Mouse (Mus musculus): Measurements from ENCODE around the gene Tmem229b.
"Not testable (repeated sequence)": the region's sequence is repeated elsewhere in the genome, so short reads cannot be mapped to it uniquely, and the experiment has no call there.

Tmem229b gene

DNA sequence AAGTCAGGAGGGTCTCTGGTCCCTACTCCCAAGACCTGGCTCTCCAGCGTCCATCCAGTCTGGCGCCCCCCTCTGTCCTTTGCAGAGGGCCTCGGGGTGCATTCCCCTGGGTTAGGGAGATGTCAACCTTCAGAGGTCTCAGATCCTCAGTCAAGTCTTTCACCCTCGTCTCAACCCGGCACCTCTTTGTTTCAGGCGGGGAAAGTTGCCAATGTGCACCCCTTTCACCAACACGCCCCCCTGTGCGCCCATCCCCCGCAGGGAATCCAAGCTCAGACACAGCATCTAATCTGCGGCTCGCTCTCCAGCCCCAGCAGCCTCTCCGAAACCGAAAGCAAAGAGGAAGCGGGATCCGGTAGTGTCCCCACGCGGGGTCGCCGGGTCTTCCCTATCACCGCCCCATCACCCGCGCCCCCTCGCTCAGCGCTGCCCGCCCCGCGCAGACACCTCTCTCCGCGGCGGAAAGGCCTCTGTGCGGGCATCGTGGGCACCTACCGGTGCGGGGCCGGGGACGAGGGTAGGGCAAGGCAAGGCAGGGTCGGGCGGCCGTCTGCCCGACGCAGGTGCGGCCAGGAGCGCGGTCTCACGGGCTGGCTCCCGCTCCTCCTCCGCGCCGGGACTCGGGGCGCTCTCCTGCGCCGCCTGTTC is 825 bp downstream of the Tmem229b start:
- DNase-seq (ENCODE audit: low read depth, low spot score): peak; percentile 66

DNA sequence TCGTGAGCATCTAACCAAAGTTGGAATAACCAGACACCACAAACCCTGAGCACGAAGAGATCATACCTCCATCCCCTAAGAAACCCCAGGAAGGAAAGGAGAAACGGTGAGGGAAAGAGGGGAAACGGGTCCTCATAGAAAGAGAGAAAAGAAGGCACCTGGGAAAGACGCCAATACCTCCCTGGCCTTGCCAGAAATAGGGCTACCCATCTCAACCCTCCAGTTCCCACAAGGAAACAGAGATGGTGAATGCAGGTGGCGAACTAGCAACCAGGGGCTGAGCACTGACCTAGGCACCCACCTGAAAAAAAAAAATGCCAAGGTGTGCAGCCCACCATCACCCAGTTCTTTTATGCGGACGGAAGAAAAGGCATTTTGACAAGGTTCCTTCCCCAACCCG is 1.4 kb downstream of the Tmem229b start:
- no peak for DNase-seq (ENCODE audit: low read depth, low spot score)

DNA sequence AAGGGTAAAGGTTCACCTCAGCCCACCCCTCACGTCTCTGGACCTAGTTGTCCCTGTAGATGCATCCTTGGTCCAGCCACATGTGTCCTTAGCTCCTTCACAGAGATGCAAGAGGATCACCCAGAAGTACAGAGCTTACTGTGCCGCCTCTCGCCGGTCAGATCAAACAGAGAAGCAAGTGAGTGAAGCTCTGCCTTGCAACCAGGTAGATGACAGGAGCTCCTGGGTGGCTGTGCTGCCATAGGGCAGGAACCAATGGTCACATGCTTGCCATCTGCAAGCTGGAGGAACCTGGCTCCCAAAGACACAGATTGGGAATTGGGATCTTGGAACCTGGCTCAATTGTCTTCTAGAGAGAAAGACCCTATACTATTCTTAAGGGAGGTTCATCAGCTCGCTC is 2.0 kb downstream of the Tmem229b start:
- DNase-seq (ENCODE audit: low read depth, low spot score): no peak

DNA sequence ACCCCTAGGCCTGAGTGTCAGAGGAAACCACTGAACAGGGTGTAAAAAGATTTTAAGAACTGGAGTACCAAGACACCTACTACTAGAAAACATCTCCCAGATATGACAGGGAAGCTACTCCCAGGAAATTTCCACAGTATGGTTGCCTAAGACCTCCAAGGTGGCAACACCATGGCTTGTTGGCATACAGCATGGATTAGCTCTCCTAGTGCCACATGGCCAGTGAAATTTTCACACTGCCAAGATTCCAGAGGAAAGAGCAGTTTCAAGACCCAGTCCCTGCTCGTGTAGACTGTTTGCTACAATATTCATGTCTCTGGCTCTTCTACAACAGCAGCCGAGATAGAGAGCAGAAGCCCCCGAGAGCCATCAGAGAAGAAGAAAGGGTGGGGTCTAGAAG is 4.4 kb downstream of the Tmem229b start:
- no peak for DNase-seq (ENCODE audit: low read depth, low spot score)

DNA sequence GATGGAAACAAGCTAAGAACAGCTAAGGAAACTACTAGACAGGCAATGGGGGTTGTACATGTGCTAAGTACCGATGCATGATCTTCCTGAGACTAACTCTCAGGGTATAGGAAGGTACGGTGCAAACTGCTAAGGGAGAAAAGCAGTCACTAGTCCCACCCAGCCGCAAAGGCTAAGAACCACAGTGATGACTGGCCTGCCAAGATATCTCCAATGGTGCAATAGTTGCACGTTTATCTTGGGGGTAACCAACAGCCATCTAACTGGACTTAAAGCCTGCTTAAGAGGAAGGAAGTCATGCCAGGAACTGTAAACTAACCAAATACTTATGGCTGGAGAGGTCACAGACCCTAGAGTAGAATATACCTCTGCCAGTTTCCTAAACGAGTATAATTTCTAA is 5.0 kb downstream of the Tmem229b start:
- DNase-seq (ENCODE audit: low read depth, low spot score): no peak

DNA sequence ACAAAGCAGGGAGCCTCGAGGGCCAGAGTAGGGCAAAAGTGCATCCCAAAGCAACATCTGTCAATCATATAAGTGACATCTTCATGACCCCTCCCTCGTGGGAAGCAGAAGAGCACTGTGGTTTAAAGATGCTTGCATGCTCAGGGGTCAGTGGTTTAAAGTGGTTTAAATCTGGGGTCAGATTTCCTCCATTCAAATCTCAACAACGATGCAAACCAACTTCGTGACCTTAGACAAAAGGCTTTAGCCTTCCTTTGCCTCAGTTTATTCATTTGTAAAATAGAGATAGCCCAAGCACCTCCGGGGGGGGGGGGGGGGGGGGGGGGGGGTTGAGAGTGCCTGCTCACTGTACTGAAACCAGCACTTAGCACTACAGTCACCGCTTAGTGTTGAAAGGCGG is 10.7 kb downstream of the Tmem229b start:
- peak; percentile 93 for DNase-seq (ENCODE audit: low read depth, low spot score)

DNA sequence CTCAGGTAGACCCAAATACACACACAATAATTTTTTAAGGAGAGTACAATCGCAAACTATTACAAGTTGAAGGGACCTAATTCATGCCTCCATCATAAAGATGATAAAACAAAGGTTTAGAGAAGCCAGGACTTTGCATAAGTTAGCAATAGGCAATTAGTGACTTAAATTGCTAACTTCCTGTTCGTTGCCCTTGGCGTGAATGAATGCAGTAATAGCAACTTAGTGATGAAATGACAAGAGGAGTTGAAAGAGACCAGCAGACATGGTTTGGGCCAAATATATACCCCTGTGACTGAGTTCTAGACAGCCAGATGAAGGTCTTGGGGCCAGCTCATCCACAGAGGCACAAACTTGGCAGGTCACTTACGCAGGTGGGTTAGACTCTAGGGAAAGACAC is 11.2 kb downstream of the Tmem229b start:
- DNase-seq (ENCODE audit: low read depth, low spot score): no peak

DNA sequence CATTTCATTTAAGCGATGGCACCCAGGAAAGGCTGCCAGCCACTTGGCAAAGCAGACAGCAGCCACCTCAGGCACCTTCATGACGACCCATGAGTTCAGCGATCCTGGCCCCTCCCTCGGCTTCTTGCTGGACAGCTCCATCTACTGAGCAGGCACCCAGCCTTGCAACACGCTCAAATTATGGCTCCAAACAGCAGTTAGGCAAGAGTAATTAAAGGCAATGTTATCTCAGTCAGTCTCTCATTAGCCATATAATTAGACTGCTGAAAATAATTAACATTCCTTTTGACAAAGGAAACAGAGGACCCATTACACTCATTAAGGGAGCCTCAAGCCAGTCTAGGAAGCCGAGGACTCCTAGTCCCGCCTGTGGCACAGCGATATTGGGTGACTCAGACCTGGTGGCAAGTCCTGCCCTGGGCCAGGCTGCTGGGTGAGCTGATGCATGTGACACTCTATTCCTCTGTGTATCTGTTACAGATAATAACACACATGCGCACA is 19.8 kb downstream of the Tmem229b start:
- DNase-seq (ENCODE audit: low read depth, low spot score): peak; percentile 50

DNA sequence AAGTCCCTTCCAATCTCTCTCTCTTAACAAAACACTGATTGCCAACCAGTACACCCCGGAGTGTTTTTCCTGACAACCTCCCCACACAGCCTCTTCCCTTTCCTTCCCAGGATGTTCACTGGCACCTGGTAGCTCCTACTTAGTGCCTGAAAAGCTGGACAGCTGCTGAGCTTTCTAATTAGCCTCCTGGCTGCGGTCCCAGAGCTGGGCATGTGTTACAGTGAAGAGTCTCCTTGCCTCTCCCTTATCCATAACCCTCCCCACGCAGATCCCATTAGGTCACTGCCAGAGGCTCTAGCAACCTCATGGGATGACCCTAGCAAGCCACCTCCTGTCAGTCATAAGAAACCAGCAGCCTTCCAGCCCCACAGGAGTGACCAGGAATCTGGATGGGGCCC is 23.4 kb downstream of the Tmem229b start:
- DNase-seq (ENCODE audit: low read depth, low spot score): no peak

DNA sequence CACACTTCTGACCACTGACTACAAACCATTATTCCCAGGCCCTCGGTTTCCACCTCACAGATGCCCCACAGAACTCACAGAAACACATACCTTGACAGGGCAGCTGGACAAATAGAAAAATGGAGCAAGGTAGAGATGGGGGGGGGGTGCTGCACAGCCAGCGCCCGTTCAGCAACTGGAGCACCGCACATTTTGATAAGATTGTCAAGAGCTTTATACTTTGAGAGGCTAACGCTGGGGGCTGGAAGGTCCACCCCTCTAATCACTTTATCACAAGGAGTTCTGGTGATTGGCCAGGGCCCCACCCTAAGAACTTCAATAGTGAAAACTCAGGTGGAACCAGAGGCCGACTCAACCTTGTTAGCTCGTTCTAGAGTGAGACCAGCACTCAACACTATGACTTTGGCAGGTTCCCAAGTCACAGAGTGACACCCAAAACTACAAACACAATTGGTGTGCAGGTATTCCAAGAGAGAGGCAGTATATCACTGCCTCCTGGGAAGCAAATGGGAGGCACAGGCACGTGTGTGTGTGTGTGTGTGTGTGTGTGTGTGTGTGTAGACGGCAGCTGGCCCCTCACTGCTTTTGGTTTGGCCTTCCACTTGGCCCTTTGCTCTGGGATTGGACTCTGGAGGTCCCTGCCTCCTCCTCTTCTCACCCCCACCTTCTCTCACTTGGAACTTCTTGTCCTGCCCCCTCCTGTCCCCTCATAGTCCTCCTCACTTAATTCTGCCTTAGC is 24.0 kb downstream of the Tmem229b start:
- DNase-seq (ENCODE audit: low read depth, low spot score): no peak

DNA sequence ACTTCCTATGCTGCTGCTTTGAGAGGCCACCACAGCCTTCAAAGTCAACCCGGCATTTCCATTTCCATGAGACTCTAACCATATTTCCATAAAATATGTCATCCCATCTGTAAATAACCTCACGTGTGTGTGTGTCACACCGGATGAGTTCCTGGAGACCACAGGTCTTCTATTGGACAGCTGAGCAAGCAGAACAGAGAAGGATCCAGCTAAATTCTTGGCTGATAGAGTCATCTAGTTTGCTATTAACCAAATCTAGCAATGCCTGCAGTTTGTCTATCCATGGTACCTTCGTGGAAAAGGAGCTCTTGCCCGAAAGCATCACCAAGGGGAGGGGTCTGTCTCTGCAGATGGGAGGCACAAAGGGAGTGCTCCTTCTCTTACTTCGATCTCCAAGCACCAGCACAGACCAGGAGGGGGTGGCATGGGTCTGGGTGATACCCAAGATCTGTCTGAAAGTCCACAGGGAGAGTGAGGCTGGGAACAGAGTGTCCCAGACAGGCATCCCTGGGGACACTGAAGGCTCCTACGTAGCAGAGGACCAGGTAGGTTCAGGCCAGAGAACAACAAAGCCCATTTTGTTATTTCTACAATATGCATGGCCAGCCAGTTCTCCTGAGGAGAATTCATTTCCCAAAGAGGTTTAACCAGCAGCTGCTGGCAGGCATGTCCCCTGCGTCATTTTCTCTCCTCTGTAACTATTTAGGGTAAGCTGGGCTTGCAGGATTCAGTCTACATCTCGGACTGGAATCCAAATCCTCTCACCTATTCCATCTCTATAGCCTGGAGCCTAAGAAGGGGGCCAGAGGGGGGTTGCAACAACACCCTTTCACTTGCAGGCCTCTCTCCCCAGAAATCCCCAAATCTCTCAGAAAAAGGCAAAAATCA is 25.2 kb downstream of the Tmem229b start:
- no peak for DNase-seq (ENCODE audit: low read depth, low spot score)

DNA sequence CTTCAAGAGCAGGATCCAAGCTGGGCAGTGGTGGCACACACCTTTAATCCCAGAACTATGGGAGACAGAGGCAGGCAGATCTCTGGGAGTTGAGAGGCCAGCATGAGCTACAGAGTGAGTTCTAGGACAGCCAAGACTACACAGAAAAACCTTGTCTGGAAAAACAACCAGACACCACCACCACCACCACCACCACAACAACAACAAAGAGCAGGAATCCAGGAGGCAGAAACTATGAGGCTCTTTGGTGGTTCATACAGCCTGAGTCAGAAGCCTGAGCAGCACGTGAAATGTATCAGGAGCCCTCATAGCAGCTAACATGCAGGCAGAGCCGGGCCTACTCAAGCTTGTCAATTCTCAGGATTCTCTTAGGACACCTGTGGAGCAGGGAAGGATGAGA is 26.3 kb downstream of the Tmem229b start:
- no peak for DNase-seq (ENCODE audit: low read depth, low spot score)

DNA sequence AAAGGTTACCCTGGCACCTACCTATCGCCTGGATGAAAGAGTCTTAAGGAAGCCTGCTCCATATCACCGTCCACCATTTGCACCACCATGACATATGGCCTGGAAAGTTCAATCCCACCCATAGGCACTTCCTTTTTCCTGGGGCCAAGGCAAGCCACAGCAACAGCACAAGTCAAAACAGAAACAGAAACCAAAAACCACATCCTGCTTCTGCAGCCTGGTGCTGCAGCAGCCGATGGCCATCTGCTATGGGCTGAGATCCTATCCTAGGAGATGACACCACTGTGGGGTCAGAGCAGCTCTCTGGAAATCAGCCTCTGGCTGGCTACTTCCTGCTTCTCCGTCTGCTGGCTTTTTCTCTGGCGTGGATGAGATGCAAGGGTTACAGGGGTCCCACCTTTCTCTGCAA is 26.7 kb downstream of the Tmem229b start:
- no peak for DNase-seq (ENCODE audit: low read depth, low spot score)

DNA sequence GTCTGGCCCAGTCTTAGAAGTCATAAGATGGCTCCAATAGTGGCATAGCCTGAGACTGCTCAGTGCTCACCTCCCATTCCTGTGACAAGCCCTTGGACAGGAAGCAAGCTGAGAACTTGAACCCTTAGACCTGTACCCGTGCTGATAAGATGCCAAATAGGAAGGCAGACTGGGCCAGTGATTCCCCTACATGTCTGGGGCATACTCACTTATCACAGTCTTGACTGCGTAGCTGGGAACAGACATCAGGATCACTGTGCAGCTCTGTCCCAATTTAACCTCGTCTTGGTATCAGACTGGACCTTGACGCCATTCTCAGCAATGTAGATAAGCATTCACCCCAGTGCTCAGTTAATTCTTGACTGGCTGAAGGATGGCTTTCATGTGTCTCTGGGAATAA is 29.9 kb downstream of the Tmem229b start:
- DNase-seq (ENCODE audit: low read depth, low spot score): no peak

DNA sequence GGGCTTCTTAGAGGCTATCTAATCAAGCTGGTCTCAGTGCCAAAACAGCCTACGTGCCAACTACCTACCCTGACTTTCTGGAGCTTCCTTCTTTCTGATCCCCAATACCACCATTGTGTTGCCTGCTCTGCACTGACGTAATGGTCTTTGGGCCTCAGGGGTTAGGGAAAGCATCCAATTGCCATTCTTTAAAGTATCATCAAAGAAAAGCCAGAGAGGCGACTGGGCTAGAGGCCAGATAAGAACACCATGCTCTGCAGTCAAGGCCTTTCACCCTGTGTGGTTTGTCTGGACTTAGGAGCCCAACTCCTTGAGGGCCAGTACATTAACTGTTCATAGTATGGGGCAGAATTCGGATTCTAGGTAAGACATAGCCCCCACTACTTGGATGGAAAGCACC is 30.3 kb downstream of the Tmem229b start:
- DNase-seq (ENCODE audit: low read depth, low spot score): no peak

DNA sequence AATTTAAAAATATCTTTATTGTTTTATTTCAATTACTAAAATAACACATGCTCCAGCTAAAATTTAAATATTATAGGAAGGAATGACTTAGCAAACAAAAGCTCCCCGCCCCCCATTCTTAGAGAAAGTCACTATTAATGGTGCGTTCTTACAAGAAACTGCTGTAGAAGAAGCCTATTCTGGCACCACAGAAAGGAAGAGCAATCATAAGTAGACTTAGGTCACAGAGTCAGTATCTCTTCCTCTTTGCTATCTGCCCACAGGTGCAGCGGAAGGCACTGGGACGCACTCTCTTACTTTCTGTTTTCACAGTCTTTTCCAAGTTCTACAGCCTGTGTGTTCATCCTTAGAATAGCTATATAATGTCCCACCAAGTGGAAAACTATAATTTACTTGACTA is 31.6 kb downstream of the Tmem229b start:
- DNase-seq (ENCODE audit: low read depth, low spot score): no peak

DNA sequence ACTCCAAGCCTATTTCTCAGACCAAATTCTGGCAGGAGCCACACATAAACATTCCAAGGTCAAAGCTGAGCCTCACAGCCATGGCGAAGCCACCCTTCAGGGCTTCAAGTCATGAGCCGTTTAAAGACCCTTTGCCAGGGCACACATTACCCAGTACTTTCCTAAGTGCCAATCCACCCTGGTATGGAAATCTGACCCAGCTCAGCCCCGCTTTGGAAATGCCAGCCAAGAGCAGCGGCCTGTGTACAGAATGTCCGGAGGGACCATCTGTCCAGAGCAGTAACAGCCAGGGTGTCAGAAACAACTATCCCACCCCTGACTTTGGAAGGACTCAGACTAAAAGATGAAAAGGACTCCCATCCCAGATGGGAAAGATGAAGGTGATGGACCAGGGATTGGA is 32.7 kb downstream of the Tmem229b start:
- no peak for DNase-seq (ENCODE audit: low read depth, low spot score)

DNA sequence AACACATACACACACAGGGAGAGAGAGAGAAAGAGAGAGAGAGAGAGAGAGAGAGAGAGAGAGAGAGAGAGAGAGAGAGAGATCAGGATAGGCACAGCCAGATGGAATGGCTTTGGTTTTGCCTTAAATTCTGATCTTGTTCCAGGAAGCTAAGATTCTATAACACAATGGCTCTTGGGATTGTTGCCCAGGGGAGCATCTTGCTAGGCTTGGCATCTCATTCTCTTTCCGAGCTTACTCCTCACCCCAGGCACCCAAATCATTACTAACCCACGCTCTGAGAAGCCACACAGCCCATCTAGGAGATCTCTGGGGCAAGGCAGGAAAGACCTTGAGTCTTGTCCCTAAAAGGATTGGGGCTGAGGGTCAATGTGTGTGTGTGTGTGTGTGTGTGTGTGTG is 33.6 kb downstream of the Tmem229b start:
- DNase-seq (ENCODE audit: low read depth, low spot score): no peak

DNA sequence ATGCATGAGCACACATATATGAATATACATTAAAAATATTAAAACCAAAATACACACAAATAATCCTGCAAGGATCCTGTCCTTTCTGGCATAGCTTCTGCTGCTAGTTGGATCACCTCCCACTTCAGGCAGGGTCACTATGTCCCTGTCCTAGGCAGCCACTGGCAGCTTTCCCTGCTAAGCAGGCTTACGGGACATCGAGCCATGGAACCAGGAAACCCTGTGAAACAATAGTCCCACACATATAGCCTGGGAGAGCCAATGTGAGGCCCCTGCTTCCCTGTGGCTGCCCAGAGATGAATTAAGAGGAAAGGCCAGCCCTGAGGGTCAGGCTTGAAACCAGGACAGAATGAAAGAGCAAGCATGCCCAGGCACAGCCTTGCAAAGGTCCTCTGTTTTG is 35.8 kb downstream of the Tmem229b start:
- no peak for DNase-seq (ENCODE audit: low read depth, low spot score)

DNA sequence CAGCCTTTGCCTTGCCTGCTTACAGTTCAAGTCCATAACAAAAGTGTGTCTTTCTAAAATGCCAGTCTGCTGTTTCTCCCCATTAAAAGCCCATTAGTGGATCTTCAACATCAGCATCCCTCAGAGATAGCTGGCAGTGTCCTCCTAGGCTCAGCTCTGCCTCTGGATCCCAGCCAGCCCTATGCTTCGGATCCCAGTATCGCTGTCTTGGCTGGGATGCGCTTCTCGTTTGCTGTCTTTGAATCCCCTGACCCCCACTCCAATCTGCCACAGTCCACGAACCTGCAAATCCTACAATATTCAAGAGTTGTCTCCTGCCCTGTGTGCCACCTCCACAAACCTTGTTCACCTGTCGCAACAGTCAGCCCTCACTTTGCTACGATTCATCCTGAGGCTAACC is 36.7 kb downstream of the Tmem229b start:
- no peak for DNase-seq (ENCODE audit: low read depth, low spot score)

DNA sequence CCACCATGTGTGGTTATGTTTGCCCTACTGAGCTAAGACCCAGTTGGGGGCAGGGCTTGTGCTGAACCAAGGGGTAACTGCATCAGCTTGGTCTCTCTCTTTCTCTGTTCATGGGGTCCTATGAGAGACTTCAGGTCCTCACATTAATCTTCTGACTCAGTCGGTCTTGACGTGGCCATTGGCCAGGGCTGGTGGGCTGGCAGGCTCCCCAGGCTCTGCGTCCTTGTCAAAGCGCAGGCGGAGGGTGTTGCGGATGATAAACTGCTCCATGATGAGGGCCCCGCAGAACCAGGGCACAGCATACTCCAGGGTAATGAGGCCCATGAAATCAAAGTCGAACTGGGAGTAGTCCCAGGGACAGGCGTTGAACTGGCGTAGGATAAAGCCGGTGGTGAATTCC is 42.9 kb downstream of the Tmem229b start:
- DNase-seq (ENCODE audit: low read depth, low spot score): not testable (repeated sequence)

DNA sequence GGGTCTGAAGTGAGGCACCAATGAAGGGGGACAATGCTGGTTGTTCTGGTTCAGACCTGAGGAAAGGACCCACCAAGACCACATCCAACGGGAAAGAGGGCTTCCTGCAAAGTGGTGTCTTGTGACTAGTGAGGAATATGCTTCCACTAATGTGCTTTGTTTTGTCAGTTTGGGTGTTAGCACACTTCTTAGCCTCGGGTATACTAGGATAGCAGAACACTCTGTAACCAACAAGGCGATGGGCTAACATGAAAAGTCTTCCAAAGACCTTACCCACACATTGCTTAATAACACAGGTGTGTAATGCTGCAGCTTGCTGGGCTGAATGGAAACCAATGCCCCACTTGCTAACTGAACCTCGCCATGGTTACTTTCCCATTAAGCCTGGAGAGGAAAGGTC is 51.0 kb downstream of the Tmem229b start:
- no peak for DNase-seq (ENCODE audit: low read depth, low spot score)
